Mouse (Mus musculus) lung, adult 18-20 months (tissue): ENCODE data around the gene Gjb4.

Source experiments
- DNase-seq, 2 experiments: peaks; one replicate each; pipeline ENCODE4 v3.0.0; 2022; ENCODE audit warnings: mixed read lengths in 2 of 2

Gjb4 gene

DNA sequence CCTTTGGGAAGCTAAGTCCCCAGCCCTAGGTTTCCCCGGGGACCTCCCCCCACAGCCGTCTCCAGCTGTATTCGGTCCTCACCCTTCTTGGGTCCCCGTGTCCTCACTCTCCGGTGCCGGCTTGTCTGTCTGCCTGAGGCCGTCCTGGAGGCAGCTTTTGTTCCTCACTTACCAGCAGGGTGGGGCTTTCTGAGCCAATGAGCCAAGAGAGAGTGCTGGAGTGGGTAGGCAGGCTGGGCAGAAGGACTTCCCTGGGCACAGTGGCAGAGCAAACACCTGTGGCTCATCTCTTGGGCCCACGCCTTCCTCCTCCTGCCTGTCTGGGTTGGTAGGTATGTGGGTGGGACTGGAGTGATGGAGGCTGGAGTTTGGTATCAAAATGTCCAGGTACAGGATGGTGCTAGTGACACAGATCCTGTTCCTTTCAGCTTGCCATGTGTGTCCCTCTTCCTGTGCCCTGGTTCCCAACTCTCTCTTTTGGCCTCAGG is at the start of gene Gjb4:
Gene Gjb4, minus strand, starts transcription at position 131 of the 488 bp plus-strand sequence.
- DNase-seq: peak; percentile 28 to 62

GRCm38 (mm10) chr4:127402614-127403013 is 48.7 kb upstream of the Gjb4 start:
- no peak for DNase-seq

DNA sequence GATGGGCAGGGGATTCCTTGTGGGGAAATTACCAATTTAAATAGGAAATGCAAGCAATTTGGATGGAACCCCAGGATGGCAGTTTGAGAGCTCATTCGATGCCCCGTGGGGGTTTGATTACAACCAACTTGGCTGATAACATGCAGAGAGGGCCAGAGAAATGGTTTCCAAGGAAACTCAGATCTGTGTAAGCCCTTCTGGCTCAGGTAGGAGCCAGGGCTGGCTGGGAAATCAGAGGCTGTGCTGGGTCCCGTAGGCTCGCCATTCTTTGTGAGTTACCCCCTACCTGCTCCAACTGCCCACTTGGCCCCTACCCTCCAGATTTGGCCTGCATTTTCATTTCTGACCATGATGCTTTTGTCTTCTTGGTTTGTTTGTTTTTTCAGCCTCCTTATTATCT is 48.3 kb upstream of the Gjb4 start:
- no peak for DNase-seq

- no peak for DNase-seq
These were observed 46.6 kb upstream of the Gjb4 start for GRCm38 (mm10) chr4:127400165-127401145.

DNA sequence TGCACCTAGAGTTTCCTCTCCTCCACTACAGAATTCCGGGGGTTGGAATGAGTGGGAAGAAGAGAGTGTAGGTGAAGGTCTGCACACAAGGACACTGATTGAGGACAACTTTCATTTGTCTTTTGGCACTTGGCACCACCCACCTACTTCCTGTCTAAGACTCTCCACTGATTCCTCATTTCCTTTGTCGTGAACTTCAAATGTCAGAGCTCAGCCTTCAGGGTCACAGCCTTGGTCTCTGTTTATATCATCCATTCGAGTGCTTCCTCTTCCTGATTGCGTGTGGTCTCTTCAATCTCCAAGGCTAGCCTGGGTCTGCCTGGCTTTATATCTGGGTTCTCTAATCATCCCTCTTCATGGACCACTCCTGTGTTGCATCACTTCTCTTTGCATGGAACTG is 41.7 kb upstream of the Gjb4 start:
- no peak for DNase-seq

DNA sequence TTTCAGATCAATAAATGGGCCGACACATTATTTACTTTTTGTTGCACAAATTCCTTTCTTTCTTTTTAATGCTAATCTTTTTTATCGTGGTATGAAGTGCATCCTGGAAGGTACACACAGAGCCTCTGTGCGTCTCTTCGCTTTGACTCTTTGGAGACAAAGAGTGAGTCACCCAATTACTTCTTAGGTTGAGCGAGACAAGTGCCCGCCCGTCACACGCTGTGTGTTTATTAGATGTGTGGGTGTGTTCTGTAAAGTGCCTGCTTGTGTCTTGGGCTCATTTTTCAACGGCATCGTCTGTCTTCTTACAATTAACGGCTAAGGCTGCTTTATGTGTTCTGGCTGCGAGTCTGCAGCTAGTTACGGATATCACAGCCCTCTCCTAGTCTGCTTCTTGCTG is 35.8 kb upstream of the Gjb4 start:
- DNase-seq: no peak

DNA sequence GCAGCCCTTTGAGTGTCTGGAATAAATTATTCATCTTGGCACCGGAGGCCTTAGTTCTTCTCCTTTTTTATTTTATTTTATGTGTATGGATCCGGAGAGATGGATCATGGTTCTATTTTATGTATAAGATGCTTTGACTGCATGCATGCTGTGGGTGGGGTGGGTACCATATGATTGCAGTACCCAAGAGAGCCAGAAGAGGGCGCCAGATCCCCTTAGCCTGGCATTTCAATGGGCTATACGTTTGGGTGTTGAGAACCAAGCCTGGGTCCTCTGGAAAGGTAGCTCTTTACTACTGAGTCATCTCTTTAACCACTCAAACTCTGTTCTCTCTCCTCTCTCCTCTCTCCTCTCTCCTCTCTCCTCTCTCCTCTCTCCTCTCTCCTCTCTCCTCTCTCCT is 23.5 kb upstream of the Gjb4 start:
- DNase-seq: no peak

DNA sequence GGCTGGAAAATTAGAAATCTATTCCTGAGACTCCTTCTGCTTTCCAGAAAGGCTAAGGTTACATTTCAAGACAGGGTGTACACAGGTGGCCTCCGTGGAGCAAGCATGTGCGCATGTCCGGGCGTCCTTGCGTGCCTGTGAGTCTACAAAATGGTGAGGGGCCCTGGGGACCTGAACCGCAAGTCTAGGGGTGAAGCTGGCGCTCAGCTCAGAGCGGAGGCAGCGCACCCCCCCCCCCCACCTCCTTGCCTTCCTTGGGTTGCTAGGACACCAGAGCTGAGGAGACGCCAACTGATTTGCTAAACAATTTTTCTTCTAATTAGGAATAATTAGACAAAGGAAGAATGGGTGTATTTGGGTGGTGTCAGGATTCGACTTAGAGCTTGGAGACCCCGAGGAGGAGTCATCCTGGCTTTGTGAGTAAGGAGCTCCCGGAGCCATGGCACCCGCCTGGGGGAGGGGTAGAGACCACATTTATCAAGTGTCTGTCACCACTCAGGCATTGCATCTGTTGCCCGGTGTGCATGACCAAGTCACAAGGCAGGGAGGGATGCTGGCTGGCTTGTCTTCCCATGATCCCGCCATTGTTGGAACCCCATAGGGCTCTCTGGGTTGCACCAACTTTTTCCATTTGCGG is 21.8 kb upstream of the Gjb4 start:
- no peak for DNase-seq

DNA sequence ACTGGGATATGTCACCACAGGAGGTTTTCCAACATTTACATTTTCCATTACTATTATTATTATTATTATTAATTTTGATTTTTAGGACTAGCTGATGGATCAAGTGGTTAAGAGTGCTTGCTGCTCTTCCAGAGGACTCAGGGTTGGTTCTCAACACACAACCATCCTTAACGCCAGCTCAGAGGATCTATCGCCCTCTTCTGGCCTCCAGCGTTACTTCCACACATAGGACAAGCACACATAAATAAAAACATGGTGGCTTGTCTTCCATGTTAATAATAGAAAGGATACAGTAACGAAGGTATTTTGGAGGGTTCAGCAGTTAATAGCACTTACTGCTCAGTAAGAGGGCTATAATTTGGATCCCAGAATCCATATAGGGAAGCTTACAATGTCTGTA is 20.8 kb upstream of the Gjb4 start:
- no peak for DNase-seq

- no peak for DNase-seq
These were observed 19.6 kb upstream of the Gjb4 start for GRCm38 (mm10) chr4:127373491-127373890.

GRCm38 (mm10) chr4:127371546-127371945 is 17.7 kb upstream of the Gjb4 start:
- peak; percentile 20 to 47 for DNase-seq

DNA sequence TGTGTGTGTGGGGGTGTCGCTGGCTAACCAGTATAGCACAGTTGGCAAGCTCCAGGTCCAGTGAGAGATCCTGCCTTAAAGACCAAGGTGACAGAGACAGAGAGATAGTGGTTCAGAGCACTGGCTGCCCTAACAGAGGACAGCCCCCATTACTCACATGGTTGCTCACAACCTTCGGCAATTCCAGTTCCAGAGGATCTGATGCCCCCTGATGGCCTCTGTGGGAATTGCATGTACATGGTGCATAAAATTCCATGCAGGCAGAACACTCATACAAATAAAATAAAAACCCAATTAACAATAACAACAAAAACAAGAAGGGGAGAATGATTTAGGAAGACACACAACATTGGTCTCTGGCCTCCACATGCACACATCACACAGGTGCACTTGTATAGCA is 16.6 kb upstream of the Gjb4 start:
- no peak for DNase-seq

GRCm38 (mm10) chr4:127368379-127368973 is 14.6 kb upstream of the Gjb4 start:
- peak; percentile 25 to 55 for DNase-seq

DNA sequence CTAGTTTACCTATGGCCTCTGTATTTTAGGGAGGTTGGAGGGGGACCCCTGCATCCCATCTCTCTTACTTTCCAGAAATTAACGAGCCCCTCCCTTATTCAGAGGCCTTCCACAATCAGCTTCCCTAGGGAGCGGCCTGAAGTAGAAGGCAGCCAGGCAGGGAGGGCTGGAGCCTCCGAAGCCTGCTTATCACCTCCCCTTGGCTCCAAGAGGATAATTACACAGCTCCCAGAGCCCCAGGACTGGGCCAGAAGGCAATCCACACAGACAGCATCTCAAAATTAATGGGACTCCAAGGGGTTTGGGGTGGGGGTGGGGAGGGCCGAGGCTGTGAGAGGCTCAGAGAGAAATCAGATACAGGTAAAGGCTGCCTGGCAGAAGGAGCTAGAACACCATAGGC is 12.0 kb upstream of the Gjb4 start:
- no peak for DNase-seq

DNA sequence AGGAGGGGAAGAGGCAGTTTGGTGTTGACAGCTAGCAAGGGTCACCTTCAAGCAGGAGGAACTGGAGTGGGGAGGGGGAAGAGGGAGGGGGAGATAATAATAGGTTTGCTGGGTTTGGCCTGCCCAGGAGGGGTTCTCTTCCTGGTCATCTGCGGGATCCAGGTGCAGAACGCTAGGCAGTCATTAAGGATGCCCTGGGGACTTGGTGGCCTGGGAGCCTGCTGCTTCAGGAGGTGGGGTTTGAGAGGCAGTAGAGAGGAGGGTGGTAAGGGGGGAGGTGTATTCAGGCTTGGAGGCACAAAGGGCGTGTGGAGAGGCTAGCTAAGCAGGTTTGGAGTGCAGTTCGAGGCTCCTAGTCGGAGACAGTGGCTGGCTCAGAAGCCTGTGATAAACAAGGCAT is 11.6 kb upstream of the Gjb4 start:
- no peak for DNase-seq

GRCm38 (mm10) chr4:127364431-127364830 is 10.6 kb upstream of the Gjb4 start:
- DNase-seq: no peak

DNA sequence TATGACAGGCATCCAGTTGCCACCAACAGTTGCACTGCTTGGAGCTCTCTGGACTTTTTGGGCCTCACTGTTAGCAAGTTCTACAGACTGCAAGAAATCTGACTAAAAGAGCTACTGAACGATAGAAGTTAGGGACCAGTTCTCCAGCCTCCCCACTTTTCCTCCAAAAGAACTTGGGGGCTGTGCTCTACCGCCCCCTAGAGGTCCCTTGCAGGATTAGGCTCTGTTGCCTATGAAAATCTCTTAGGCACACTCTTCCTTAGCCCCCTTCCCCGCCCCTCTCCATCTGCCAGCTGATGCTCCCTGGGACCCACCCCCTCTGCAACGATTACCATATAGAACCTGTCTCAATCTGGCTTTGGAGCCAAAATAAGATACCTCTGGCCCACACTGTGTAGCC is 9.4 kb upstream of the Gjb4 start:
- no peak for DNase-seq

DNA sequence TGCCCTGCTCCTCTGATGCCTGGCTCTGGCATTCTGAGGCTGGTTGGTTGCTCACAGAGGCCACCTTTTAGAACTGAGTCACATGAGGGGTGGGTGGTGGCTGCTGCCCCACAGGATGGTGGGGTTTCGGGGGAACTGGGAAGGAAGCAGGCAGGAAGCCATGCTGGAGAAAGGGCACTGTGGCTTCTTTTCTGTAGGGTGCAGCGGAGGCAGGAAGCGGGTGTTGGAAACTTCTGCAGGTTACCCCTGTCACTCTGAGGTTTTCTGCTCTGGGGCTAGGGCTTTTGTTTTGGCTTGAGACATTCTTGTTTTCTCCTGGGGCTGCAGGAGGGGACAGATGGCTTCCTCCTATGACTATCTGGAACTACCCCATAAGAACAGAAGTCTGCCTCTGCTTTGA is 8.6 kb upstream of the Gjb4 start:
- no peak for DNase-seq

DNA sequence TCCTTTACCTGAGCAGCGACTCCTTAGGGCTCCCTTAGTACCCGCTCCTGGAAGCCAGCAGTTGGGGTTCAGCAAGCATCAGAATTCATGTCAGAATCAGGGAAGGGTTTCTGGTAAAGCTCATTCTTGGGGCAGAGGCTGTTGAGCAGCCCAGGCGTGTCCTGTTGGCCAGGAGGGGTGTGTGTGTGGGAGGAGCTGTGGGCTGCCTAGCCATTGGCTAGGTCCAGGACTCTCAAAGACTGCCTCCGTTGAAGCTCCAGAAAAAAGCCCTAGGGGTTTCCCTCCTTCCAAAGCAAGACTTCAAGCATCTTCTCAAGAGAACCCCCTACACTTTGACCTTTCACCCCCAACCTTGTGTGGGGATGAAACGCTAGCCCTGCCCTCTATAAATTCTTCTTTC is 4.1 kb upstream of the Gjb4 start, which contains the start of gene Gjb5:
Gene Gjb5, minus strand, starts transcription at position 164 of the 400 bp plus-strand sequence.
- peak; percentile 30 to 42 for DNase-seq

DNA sequence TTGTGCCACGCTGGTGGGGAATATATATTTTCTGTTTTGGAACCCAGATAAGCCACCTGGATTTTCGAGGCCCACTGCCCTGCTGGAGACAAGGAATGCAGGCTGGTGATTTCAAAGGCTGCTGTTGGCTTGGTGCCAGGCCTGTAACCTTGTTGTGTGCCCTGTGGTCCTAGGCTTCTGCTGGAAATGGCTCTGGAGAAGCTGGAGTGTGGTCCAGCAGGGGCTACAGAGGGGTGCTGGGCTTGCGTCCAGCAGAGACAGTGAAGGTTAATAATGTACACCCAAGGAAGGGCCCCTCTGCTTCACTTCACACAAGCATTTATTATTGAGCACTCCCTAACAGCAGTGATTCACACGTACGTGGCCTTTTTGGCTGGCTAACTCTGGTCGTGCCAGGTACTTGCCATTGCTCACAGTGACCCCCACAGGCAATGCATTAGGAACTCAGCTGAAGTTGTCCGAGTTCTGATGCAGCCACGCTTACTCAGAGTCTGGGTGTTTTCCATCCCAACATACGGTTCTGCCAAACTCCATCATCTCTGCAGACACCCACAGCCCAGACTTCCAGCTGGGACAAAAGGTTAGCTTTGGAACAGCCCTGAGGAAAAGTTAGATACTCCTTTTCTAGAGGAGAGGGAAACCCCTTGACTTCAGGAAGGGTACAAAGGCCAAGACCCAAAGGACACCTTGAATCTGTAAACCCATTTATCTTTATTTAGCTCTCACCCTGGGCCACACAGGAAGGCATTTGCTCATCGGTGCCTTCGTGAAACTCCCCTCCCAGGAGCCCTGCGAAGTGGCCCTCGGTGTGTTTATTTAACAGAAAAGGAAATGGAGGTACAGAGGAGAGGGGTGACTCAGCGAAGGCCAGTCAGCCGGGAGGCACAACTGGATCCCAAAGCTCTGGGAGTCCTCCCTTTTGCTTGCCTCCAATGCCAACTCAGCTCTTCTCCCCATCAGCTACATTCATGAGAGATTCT is 915 bp upstream of the Gjb4 start:
- peak in 1 of 2 experiments; percentile 21 for DNase-seq

DNA sequence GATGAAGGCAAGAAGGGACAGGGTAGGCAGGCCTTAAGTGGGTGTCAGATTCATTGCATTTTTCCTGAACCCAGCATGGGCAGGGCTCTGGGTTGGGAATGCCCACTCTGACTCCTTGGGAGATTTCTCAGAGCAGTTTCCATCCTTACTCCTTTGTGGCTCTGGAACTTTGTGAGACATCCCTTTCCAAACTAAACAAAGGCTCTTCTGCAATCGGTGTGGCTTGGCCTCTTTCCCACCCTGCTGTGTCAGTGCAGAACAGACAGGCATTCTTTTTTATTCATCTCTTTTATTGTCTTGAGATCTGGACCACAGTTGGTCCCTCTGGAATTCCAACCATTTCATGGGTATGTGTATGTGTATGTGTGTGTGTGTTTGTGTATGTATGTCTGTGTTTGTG is 1.3 kb downstream of the Gjb4 start:
- DNase-seq: no peak
